Mouse (Mus musculus) lung, adult 2 months (tissue): ENCODE measurements around the gene Map6.

Experiments
- CTCF ChIP-seq: fragments of 200-500 bp; IDR thresholded peaks from 2 replicates; pipeline ENCODE4 v1.5.1; 2011; ENCODE audit warnings: mild to moderate bottlenecking, low read length, control low read depth; ENCODE audit not compliant: insufficient read depth
- POLR2A ChIP-seq: fragments of 200-500 bp; IDR thresholded peaks from 2 replicates; pipeline ENCODE4 v1.6.1; 2011; ENCODE audit warnings: low read depth, mild to moderate bottlenecking, control low read depth, low read length, borderline replicate concordance; ENCODE audit errors: extremely low read depth

DNA sequence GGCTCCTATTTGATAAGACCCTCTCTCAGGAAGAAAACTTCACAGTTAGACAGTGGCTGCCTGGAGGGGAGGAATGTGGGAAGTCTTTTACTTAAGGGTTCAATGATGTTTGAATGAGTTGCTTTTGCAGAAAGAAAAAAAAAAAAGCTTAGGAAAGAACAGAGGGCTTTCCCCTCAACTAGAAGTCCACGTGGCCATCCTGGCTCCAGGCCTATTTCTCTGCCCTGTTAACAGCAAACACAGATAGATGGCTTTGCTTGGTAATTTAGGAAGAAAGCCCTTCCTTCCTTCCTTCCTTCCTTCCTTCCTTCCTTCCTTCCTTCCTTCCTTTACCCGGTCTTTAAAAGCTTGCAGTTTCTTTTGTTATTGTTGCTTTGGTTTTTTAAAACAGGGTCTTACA is 32.3 kb upstream of the Map6 start:
- no peak for TF ChIP-seq CTCF
- no peak for TF ChIP-seq POLR2A
